Mouse (Mus musculus) heart, postnatal 4 days (tissue): Measurements from ENCODE around the gene Kcnab3. TPM values are rescaled to one million over a fixed set of nuclear protein-coding genes. Genes with fewer than 3 reads are reported as not detected.

Source experiments
- DNase-seq: peaks from one replicate; pipeline ENCODE4 v3.0.0; 2021
- total RNA-seq, 2 experiments: library from RNA; stranded (reverse); gene quantifications; 2 replicates each; pipeline ENCODE4 v1.2.3; 2021

The Kcnab3 gene
- total RNA-seq, 2 experiments from 2014 or later, result 1.5 to 2.1 TPM

DNA sequence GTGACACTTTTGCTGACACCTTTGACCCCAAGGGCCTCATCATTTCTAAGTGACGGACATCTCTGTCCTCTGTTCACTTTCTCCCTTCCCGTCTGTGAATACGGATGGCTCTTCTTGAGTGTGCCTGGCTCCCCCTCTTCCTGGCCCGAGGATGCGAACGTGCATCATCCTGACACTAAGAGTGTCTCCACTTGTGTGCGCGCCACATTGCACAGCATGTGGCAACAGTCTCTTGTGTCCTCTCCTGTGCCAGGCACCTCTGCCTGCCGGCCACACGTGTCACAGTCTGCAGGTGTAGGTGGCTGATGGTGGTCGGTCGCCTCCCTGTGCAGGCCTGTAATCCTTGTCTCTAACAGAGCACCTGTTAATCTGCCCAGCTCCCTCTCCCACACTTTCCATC lies 45.5 kb downstream of the Kcnab3 start:
- no peak for DNase-seq

GRCm38 (mm10) chr11:69372056-69372779 lies 46.2 kb downstream of the Kcnab3 start:
- no peak for DNase-seq

DNA sequence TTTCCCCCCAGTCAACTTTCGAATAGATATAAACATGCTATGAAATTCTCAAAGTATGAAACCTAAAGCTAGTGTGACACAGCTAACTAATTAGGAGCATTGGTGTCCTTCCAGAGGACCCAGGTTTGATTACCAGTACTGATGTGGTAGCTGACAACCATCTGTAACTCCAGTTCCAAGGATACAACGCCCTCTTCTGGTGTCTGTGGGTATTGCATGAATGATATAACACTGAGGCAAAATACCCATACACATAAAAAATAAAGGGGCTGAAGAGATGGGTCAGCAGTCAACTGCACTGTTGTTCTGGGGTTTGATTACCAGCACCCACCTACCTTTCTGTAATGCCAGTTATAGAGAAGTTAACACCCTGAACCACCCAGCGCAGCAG lies 46.7 kb downstream of the Kcnab3 start:
- DNase-seq, result peak; percentile 30

DNA sequence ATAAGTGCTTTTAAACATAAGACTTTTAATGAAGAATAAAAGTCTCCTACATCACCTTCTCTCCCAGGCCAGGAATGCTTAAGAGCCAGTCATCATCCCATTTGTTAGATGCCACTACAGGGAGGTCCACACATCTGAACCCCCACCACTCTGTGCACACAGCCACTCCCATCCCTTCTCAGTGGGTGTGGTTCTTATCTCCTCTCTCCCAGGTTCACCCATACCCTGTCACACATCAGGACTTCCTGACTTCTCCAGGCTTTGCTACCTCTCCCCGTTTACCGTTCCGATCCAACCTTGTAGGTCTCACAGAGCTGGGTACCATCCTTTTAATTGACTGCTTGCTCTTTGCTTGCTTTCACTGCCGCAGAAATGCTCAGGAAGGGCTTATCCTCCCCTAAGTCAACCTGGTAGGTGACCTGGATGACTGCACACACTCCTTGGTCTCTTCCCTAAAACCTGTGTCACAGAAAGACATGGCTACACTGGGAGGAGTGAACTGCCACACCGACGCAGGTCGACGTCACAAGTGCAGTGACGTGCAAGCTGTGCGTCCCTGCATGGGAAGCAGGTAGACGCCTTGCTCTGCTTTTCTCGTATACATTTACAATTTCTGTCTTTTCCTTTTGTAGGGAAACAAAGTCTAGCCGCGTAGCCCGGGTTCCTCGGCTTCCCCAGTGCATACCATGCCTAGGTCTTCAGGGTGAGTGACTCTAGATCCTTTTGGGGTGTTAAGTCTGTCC lies 47.3 kb downstream of the Kcnab3 start:
- DNase-seq, result no peak

GRCm38 (mm10) chr11:69375646-69376045 lies 49.6 kb downstream of the Kcnab3 start:
- DNase-seq, result no peak

DNA sequence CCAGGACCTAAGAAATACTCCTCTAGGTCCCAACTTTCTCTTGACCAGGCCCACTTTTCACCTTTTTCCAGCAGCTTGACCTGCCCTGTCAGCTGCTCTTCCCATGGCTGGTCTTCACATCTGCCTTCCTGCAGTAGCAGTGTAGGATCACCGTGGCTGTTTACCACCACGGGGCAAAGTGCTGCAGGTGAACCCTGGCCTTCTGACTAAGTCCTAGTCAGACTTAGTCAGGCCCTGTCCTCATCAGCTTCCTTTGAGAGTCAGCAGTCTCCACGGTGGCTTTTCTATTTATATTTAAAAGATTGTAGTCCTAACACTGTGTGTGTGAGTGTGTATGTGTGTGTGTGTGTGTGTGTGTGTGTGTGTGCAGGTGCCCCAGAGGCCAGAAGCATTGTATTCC lies 51.7 kb downstream of the Kcnab3 start:
- DNase-seq, result no peak

DNA sequence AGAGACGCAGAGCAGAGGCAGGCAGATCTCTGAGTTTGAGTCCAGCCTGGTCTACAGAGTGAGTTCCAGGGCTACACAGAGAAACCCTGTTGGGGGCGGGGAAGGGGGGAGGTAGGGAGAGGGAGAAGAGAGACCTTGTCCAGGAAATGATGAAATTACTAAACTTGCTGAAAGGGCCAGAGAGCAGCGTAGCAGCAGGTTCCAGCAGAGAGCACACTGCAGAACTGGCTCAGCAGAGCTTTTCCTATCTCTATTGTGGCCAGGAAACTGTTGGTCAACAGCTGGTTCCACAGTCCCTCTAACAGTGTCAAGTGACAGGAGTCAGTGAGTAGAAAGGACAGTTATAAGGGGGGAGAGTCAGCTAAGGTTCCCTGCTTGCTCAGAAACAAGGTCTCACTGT lies 53.5 kb downstream of the Kcnab3 start:
- DNase-seq, result no peak

- no peak for DNase-seq
Measured at GRCm38 (mm10) chr11:69381356-69381755, 55.3 kb downstream of the Kcnab3 start.

Other genes starting within 250 kb of the Kcnab3 start
- 10 to 100 TPM; 80.2 to 84.6 TPM for gene Vamp2, start 237.8 kb upstream of the Kcnab3 start, total RNA-seq
- 10 to 100 TPM; 42.6 to 55.6 TPM for gene Per1, start 231.0 kb upstream of the Kcnab3 start, total RNA-seq
- under 1 TPM; 0.23 to 0.29 TPM for gene Hes7, start 205.9 kb upstream of the Kcnab3 start, total RNA-seq
- under 1 TPM; 0.29 to 0.65 TPM for gene 9130213A22Rik, start 203.7 kb upstream of the Kcnab3 start, total RNA-seq
- gene Aloxe3, start 200.4 kb upstream of the Kcnab3 start, total RNA-seq, result under 1 TPM in 1 of 2 experiments, not detected in 1; 0.45 TPM
- not detected for gene Alox12b, start 169.3 kb upstream of the Kcnab3 start, total RNA-seq
- gene Alox8, start 128.4 kb upstream of the Kcnab3 start, total RNA-seq, result 1 to 10 TPM; 3.8 to 5.0 TPM
- gene Gucy2e, start 89.2 kb upstream of the Kcnab3 start, total RNA-seq, result under 1 TPM; 0.09 to 0.12 TPM
- 10 to 100 TPM; 14.8 to 17.9 TPM for gene Cntrob, start 2.5 kb upstream of the Kcnab3 start, total RNA-seq
- gene Trappc1, start 2.3 kb upstream of the Kcnab3 start, total RNA-seq, result 10 to 100 TPM; 81.6 to 86.4 TPM
- 1 to 10 TPM; 2.4 to 3.1 TPM for gene Rnf227, start 14.2 kb downstream of the Kcnab3 start, total RNA-seq
- gene Chd3, start 43.1 kb downstream of the Kcnab3 start, total RNA-seq, result 10 to 100 TPM; 75.3 to 76.7 TPM
- gene Naa38, start 69.2 kb downstream of the Kcnab3 start, total RNA-seq, result 100 to 1,000 TPM in 1 of 2 experiments, 10 to 100 TPM in 1; 92.3 to 101 TPM
- 10 to 100 TPM; 21.3 to 22.1 TPM for gene Cyb5d1, start 69.4 kb downstream of the Kcnab3 start, total RNA-seq
- gene Tmem88, start 72.0 kb downstream of the Kcnab3 start, total RNA-seq, result 10 to 100 TPM; 37.1 to 38.3 TPM
- gene Kdm6b, start 87.4 kb downstream of the Kcnab3 start, total RNA-seq, result 10 to 100 TPM; 48.3 to 49.7 TPM
- under 1 TPM; 0.20 to 0.50 TPM for gene Dnah2, start 222.9 kb downstream of the Kcnab3 start, total RNA-seq
- gene Efnb3, start 233.9 kb downstream of the Kcnab3 start, total RNA-seq, result 100 to 1,000 TPM in 1 of 2 experiments, 10 to 100 TPM in 1; 98.5 to 117 TPM